Mouse (Mus musculus): ENCODE data around the gene Olfr918. TPM values are rescaled to one million over a fixed set of nuclear protein-coding genes. Genes with fewer than 3 reads are reported as not detected.

Gene Olfr918
- not detected for polyA plus RNA-seq (2017; shearing (Covaris generic))

DNA sequence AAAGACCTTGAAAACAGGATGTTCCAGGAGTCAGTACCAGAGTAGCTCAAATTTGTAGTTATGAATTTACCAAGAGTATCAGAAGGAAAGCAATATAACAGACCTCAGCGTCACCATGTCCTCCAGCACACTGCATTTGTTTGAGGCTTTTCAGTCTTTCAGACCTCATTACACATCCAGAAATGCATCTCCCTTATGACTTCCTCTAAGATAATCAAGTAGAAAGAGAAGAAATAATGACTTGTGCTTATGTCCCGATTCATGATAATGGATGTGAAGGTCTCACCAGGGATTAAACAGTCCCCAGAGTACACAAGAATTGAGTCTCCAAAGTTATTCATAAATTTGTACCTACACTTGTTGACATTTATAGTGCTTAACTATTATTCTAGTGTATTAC is at the start of gene Olfr918:
Gene Olfr918 (minus strand): TSS at position 101 of the 400 bp plus-strand sequence.

DNA sequence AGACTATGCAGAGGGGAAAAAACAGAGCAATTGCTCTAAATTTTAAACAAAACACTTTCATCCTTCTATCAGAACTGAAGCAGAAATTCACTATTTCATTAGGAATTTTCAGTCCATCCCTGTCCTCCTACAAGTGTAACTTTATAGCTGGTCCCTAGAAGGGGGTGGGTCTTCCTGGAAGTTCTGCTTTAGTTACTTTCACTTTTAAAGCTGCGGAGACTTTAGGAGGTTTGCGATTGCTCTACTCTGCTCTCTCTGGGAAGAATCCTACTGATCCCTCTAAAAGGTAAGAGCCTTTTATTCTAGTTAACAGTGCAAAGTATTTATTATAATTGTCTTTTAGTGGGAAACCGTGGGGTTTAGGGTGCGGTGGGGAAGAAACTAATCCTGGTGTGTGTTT is 43.7 kb upstream of the Olfr918 start, which contains the start of gene Vwa5a:
Gene Vwa5a (plus strand): TSS at position 167 of the 400 bp plus-strand sequence.

DNA sequence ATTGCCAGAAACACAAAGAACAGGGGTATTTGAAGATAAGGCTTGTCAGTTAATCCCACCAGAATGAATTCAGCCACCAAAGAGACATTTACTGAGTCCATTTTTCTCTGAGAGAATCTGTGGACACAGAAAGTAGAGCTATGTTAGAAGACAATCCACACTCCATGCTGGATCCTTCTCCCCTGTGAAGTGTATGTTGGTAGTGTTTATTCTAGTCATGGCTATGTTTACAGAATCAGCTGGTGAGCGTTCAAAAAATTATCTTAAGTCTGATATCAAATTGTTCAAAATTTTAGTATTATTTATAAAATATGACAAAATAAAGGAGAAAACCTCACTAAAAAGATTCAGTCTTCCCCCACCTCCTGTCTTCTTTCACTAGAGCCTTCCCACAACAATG is 8.7 kb downstream of the Olfr918 start, which contains the start of gene Olfr917:
Gene Olfr917 (minus strand): TSS at position 101 of the 400 bp plus-strand sequence.

DNA sequence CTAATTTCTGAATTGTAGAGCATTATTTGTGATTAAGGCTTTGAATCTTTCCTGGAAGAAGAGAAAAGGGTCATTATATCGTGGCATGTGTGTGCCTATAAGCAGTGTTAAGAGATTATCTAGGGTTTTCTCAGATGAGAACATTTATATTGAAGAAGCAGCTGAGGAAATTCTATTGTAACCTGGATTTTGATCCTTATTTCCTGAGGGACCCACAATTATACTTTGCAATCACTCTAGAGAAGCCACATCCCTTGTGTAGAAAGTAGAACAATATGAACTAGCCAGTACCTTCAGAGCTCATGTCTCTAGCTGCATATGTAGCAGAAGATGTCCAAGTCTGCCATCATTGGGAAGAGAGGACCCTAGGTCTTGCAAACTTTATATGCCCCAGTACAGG is 14.6 kb downstream of the Olfr918 start, which contains the start of gene Olfr916:
Gene Olfr916 (minus strand): TSS at position 101 of the 400 bp plus-strand sequence.

Other genes starting within 250 kb of the Olfr918 start
- not detected for gene Olfr901, start 245.1 kb downstream of the Olfr918 start, polyA plus RNA-seq (2017; shearing (Covaris generic))
- not detected for gene Olfr902, start 226.9 kb downstream of the Olfr918 start, polyA plus RNA-seq (2017; shearing (Covaris generic))
- gene Olfr904, start 211.5 kb downstream of the Olfr918 start, polyA plus RNA-seq (2017; shearing (Covaris generic)): 0.12 TPM
- gene Olfr905, start 203.5 kb downstream of the Olfr918 start, polyA plus RNA-seq (2017; shearing (Covaris generic)): 0.20 TPM
- gene Olfr906, start 187.5 kb downstream of the Olfr918 start, polyA plus RNA-seq (2017; shearing (Covaris generic)): not detected
- not detected for gene Olfr907, start 178.8 kb downstream of the Olfr918 start, polyA plus RNA-seq (2017; shearing (Covaris generic))
- not detected for gene Olfr911-ps1, start 153.0 kb downstream of the Olfr918 start, polyA plus RNA-seq (2017; shearing (Covaris generic))
- gene Olfr910, start 136.8 kb downstream of the Olfr918 start, polyA plus RNA-seq (2017; shearing (Covaris generic)): not detected
- 0.06 TPM for gene Olfr912, start 94.4 kb downstream of the Olfr918 start, polyA plus RNA-seq (2017; shearing (Covaris generic))
- gene Olfr913, start 81.8 kb downstream of the Olfr918 start, polyA plus RNA-seq (2017; shearing (Covaris generic)): not detected
- gene Olfr914, start 69.5 kb downstream of the Olfr918 start, polyA plus RNA-seq (2017; shearing (Covaris generic)): not detected
- gene Olfr916, start 14.7 kb downstream of the Olfr918 start, polyA plus RNA-seq (2017; shearing (Covaris generic)): 0.22 TPM
- gene Olfr917, start 8.8 kb downstream of the Olfr918 start, polyA plus RNA-seq (2017; shearing (Covaris generic)): not detected
- gene Olfr919, start 29.1 kb upstream of the Olfr918 start, polyA plus RNA-seq (2017; shearing (Covaris generic)): not detected
- 28.5 TPM for gene Vwa5a, start 43.7 kb upstream of the Olfr918 start, polyA plus RNA-seq (2017; shearing (Covaris generic))
- gene Olfr920, start 77.7 kb upstream of the Olfr918 start, polyA plus RNA-seq (2017; shearing (Covaris generic)): not detected
- gene Olfr921, start 98.5 kb upstream of the Olfr918 start, polyA plus RNA-seq (2017; shearing (Covaris generic)): not detected
- gene Olfr922, start 140.0 kb upstream of the Olfr918 start, polyA plus RNA-seq (2017; shearing (Covaris generic)): not detected
- not detected for gene Olfr923, start 151.9 kb upstream of the Olfr918 start, polyA plus RNA-seq (2017; shearing (Covaris generic))
- not detected for gene Olfr924, start 169.8 kb upstream of the Olfr918 start, polyA plus RNA-seq (2017; shearing (Covaris generic))
- not detected for gene Olfr26, start 180.5 kb upstream of the Olfr918 start, polyA plus RNA-seq (2017; shearing (Covaris generic))
- not detected for gene Olfr926, start 202.5 kb upstream of the Olfr918 start, polyA plus RNA-seq (2017; shearing (Covaris generic))

Measured in effector memory CD4-positive, alpha-beta T cell, adult 7 months (primary cell).